Mouse (Mus musculus): ENCODE measurements around the gene Hectd1. TPM values are rescaled to one million over a fixed set of nuclear protein-coding genes. Genes with fewer than 3 reads are reported as not detected.

The Hectd1 gene
- total RNA-seq, 2 experiments from 2014 or later = 87.4 to 186 TPM

DNA sequence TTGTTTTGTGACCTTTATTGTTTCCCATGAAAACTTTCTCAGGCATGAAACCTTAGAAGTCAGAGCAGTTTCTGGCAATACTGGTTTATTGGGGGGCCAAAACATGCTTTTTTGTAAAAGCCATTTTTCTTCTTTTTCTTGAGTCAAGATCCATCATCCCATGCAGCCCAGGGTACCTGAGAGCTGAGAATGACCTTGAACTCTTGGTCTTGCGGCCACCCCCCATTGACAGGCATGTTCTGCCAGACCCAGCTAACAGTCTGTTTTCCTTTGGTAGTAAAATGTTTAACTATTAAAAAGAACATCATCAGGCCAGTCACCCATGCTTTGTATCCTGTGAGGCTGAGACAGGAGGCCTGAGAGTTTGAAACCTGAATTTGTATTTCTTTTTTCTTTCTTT lies 15.9 kb upstream of the Hectd1 start:
- ATAC-seq (replicated peaks; ENCODE audit: low FRiP score, low TSS enrichment, poor library complexity, severe bottlenecking) = no peak

DNA sequence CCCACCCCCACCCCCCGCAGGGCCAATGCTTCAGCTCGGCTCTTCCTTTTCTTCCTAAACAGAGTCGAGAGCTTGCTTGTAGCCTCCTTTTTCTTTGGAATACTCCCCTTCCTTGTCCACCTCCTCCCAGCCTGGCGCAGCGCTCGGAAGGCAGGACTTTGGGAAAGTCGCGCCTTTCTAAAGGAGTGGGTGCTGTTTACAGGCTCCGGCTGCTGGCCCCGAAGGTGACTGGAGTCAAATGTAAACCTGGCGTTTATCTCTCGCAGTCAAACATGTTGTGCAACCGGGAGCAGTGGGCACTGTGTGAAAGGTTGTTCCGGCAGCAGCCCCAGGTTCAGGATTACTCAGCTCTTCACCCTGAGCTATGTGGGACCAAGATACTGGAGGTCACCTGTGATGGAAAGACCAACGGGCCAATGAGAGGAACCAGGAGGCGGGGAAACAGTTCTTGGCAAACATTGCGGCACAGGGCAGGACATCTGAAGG lies 15.5 kb upstream of the Hectd1 start:
- ATAC-seq (replicated peaks; ENCODE audit: low FRiP score, low TSS enrichment, poor library complexity, severe bottlenecking) = peak; percentile 96

- ATAC-seq (replicated peaks; ENCODE audit: low FRiP score, low TSS enrichment, poor library complexity, severe bottlenecking) = no peak
Observed at GRCm38 (mm10) chr12:51843576-51844520, 14.5 kb upstream of the Hectd1 start.

DNA sequence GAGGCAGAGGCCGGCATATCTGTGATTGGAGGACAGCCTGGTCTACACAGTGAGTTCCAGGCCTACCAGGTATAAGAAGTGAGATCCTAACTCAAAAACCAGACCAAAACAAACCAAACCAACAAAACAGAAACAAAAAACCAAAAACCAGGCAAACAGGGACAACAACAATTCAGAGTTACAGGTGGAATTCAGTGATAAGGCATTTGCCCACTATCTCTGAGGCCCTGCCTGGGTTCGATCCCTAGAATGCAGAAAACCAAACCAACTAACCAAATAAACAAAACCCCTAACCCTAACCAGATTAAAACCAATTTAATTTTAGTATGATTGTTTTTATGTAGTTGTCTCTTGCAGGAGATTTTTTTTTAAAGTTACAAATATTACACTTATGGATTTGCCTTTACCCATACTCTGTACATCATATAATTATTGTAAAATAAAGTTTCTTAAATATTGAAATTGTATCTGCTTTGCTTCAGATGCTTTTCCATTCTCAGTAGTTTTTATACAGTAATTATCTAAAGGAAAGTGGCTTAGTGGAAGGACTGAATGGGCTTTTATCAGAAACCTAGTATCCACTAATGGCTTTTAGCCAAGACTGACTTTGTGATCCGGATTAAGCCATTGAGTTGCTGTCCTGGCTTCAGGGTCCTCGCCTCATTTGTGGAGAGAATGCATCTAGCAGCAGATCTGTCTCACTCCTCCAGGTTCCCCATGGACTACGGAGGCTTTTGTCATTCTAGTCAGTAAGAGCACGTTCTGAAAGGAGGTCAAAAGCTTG lies 12.9 kb upstream of the Hectd1 start:
- peak; percentile 63 for ATAC-seq (replicated peaks; ENCODE audit: low FRiP score, low TSS enrichment, poor library complexity, severe bottlenecking)

GRCm38 (mm10) chr12:51839856-51840255 lies 10.5 kb upstream of the Hectd1 start:
- ATAC-seq (replicated peaks; ENCODE audit: low FRiP score, low TSS enrichment, poor library complexity, severe bottlenecking) = no peak

GRCm38 (mm10) chr12:51835219-51835618 lies 5.9 kb upstream of the Hectd1 start:
- 0 out of 2 replicates have a peak, but pooled peaks have one; percentile 32 for ATAC-seq (replicated peaks; ENCODE audit: low FRiP score, low TSS enrichment, poor library complexity, severe bottlenecking)

DNA sequence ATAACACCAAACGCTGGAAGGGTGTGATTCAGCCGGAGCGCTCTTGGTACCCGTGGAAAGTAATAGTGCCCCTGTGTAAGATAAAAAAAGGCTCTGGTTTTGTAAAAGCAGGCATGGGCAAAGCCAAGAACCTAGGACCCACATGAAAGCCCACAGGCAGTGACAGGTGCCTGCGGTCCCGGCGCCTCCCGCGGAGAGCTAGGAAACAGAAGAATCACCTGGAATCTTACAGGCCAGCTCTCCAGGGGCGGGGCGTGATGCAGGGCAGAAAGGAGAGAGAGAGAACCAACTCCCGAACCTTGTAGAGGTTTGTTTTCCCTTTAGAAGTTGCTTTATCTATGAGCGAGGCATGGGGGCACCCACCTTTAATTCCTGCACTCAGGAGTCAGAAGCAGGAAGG lies 2.6 kb upstream of the Hectd1 start:
- ATAC-seq (replicated peaks; ENCODE audit: low FRiP score, low TSS enrichment, poor library complexity, severe bottlenecking) = no peak

DNA sequence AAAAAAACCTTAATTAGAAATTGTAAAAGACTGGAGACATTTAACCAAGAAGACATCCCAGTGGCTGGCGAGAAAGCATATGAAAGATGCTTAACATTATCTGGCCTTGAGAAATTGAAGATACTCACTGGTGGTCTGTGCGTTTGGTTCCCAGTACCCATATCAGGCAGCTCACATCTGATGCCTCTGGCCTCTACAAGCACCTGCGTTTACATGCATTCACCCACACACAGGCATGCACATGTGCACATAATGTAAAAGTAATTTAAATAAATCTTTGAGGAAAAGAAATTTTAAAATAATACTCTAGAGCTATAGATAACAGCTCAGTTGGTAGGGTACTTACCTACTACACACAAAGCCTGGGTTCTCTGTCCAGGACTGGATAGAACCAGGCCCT lies 2.0 kb upstream of the Hectd1 start:
- ATAC-seq (replicated peaks; ENCODE audit: low FRiP score, low TSS enrichment, poor library complexity, severe bottlenecking) = no peak

- no peak for ATAC-seq (replicated peaks; ENCODE audit: low FRiP score, low TSS enrichment, poor library complexity, severe bottlenecking)
Observed at GRCm38 (mm10) chr12:51830671-51831070, 1.3 kb upstream of the Hectd1 start.

GRCm38 (mm10) chr12:51830077-51830402 lies 704 bp upstream of the Hectd1 start:
- peak; percentile 36 for ATAC-seq (replicated peaks; ENCODE audit: low FRiP score, low TSS enrichment, poor library complexity, severe bottlenecking)

GRCm38 (mm10) chr12:51828716-51829289 lies 533 bp downstream of the Hectd1 start:
- ATAC-seq (replicated peaks; ENCODE audit: low FRiP score, low TSS enrichment, poor library complexity, severe bottlenecking) = peak; percentile 21

- ATAC-seq (replicated peaks; ENCODE audit: low FRiP score, low TSS enrichment, poor library complexity, severe bottlenecking) = no peak
Observed at GRCm38 (mm10) chr12:51827958-51828650, 1.2 kb downstream of the Hectd1 start.

DNA sequence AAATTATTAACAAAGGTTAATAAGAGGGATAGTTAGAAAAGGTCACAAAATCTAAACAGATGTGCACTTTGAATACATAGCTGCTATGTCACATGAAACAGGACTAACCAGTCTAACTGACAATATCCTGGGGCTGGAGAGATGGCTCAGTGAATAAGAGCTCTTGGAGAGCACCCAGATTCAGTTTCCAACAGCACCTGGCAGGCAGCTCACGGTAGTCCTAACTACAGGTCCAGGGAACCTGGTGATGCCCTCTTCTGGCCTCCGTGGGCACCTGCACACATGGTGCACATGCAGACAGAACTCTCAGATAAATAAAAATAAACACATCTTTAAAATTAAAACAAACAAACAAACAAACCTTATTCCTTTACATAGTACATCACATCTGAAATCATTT lies 4.0 kb downstream of the Hectd1 start:
- ATAC-seq (replicated peaks; ENCODE audit: low FRiP score, low TSS enrichment, poor library complexity, severe bottlenecking) = no peak

DNA sequence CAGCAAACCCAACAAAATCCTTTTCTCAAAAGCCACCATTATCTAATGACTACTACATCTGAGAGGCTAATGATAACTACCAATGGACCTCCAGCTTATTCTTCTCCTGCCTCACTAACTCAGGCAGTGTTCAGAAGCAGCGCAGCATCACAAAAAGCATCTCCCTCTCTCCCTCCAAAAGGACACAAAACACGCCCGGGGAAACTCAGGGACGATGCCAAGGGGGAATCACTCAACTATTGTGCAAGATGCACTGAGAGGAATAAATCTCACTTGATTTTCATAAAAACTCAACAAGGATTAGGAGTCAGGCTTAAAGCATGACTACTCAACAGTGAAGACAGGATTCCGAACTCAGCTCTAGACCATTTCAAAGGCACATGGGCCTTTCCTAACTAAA lies 6.0 kb downstream of the Hectd1 start:
- no peak for ATAC-seq (replicated peaks; ENCODE audit: low FRiP score, low TSS enrichment, poor library complexity, severe bottlenecking)

DNA sequence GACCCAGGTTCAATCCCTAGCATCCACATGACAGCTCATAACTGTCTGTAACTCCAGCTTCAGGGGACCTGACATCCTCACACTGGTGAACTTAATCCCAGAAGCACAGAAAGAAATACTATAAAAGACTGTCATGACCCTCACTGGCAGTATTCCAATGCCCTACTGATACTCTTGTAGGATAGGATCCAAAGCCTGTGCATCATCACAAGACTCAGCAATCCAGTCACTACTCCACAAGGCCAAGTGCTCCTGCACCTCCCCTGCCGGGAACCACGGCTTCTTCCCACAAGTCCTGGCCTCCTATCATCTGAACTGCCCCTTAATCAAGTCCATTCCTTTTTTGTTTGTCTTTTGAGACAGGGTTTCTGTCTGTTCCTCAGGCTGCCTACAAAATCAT lies 6.5 kb downstream of the Hectd1 start:
- ATAC-seq (replicated peaks; ENCODE audit: low FRiP score, low TSS enrichment, poor library complexity, severe bottlenecking) = no peak

- ATAC-seq (replicated peaks; ENCODE audit: low FRiP score, low TSS enrichment, poor library complexity, severe bottlenecking) = no peak
Observed at GRCm38 (mm10) chr12:51822236-51822635, 7.1 kb downstream of the Hectd1 start.

- ATAC-seq (replicated peaks; ENCODE audit: low FRiP score, low TSS enrichment, poor library complexity, severe bottlenecking) = peak; percentile 66
Observed at GRCm38 (mm10) chr12:51821256-51821655, 8.1 kb downstream of the Hectd1 start.

DNA sequence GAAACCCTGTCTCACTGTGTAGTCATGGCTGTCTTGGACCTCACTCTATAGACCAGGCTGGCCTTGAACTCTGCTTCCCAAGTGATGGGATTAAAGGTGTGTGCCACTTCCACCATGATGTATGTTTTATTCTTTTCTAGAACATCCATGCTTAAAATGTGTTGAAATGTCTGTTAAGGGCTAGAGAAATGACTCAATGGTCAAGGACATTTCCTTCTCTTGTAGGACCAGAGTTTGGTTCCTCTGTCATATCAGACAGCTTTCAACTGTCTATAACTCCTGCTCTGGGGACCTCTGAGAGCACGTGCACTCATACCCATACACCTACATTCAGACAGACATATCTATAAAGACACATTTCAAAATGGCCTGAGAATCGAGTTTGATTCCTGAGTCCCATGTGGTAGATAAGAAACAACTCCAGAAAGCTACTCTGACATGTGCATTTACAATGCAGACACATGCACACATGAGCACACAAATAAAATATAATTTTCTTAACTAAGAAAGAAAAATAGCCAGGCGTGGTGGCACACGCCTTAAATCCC lies 9.3 kb downstream of the Hectd1 start:
- peak; percentile 64 for ATAC-seq (replicated peaks; ENCODE audit: low FRiP score, low TSS enrichment, poor library complexity, severe bottlenecking)
